Comparison of ENCODE assay signal across 8 mouse cellular contexts in genomic region chr1:136134547-136134946, GRCm38 (mm10). TPM values are rescaled to one million over a fixed set of nuclear protein-coding genes. Genes with fewer than 3 reads are reported as not detected.
A peak's percentile ranks its signal among the peaks of the same experiment; 100 is the strongest.
DNase-seq lines count a peak whose midpoint lies in the region; ATAC-seq and TF ChIP-seq lines count a peak whose summit lies in the region.

No protein-coding gene starts in this region.

- TF ChIP-seq EP300 in liver, postnatal 0 days (IDR thresholded peaks at IDR 0.05; ENCODE audit: low read depth): no peak

- no peak overlapping the region for H3K9ac ChIP-seq in lung, embryonic 16.5 days (ENCODE audit: low read length)
- H3K9ac ChIP-seq in forebrain, postnatal 0 days: peak overlapping the region; percentile 99; the same call in 1 of the 2 replicates
- peak overlapping the region; percentile 5; the same call in 1 of the 2 replicates for H3K9ac ChIP-seq in liver, postnatal 0 days (replicated peaks)

- H3K9me3 ChIP-seq in lung, embryonic 16.5 days (ENCODE audit: control insufficient read depth, low read length): no peaks in the 10 kb centered on the region
- H3K9me3 ChIP-seq in forebrain, postnatal 0 days (ENCODE audit: low read length): no peaks in the 10 kb centered on the region
- H3K9me3 ChIP-seq in liver, postnatal 0 days (ENCODE audit: low read length): no peaks in the 10 kb centered on the region

- no peak for ATAC-seq in lung, embryonic 16.5 days (ENCODE audit: low read depth)
- ATAC-seq in forebrain, postnatal 0 days: no peak
- no peak for ATAC-seq in liver, postnatal 0 days
- no peak for ATAC-seq in megakaryocyte-erythroid progenitor cell, adult 5-6 weeks (replicated peaks; ENCODE audit: low FRiP score, low TSS enrichment, poor library complexity, severe bottlenecking)

- H3K4me3 ChIP-seq in lung, embryonic 16.5 days (ENCODE audit: low read length): no peak overlapping the region
- 0 out of 2 replicates have a peak overlapping the region, but pooled peaks have one; percentile 91 for H3K4me3 ChIP-seq in forebrain, postnatal 0 days (ENCODE audit: low read depth, low read length)
- no peak overlapping the region for H3K4me3 ChIP-seq in liver, postnatal 0 days (ENCODE audit: low read depth, low read length)

- no peak for TF ChIP-seq CTCF in forebrain, postnatal 0 days (IDR thresholded peaks at IDR 0.05; ENCODE audit: low read depth)
- no peak for TF ChIP-seq CTCF in liver, postnatal 0 days (IDR thresholded peaks at IDR 0.05; ENCODE audit: low read depth)

- peak overlapping the region; percentile 41; the same call in 1 of the 2 replicates for H3K27ac ChIP-seq in lung, embryonic 16.5 days (ENCODE audit: low read length)
- no peak overlapping the region for H3K27ac ChIP-seq in forebrain, postnatal 0 days (ENCODE audit: low read depth, low read length)
- H3K27ac ChIP-seq in liver, postnatal 0 days (ENCODE audit: low read depth): peak overlapping the region; percentile 84

- 63% methylated on average over 2 of the region's 2 CpGs for WGBS in lung, embryonic 16.5 days
- WGBS in forebrain, postnatal 0 days: 69% methylated on average over 2 of the region's 2 CpGs
- 33% methylated on average over 2 of the region's 2 CpGs for WGBS in liver, postnatal 0 days (ENCODE audit: insufficient replicate concordance)

- no peaks in the 10 kb centered on the region for H3K36me3 ChIP-seq in lung, embryonic 16.5 days (ENCODE audit: control insufficient read depth, insufficient read depth, low read length)
- H3K36me3 ChIP-seq in forebrain, postnatal 0 days (ENCODE audit: insufficient read depth): no peaks in the 10 kb centered on the region
- H3K36me3 ChIP-seq in liver, postnatal 0 days (replicated peaks; ENCODE audit: insufficient read depth, low read length): no peaks in the 10 kb centered on the region

- no peak overlapping the region for H3K4me2 ChIP-seq in lung, embryonic 16.5 days (ENCODE audit: low read depth, low read length)
- H3K4me2 ChIP-seq in forebrain, postnatal 0 days (ENCODE audit: low read depth): peak overlapping the region; percentile 81
- H3K4me2 ChIP-seq in liver, postnatal 0 days (ENCODE audit: low read depth, low read length): peak overlapping the region; percentile 90

- no peak for DNase-seq in lung, postnatal 14 days
- no peak for DNase-seq in forebrain, postnatal 0 days
- no peak for DNase-seq in liver, postnatal 0 days
- peak; percentile 35 to 36 for DNase-seq in thymus, postnatal 10 days (ENCODE audit: low spot score in 2 of 2)
- no peak for DNase-seq in adrenal gland, adult 8-10 months
- no peak for DNase-seq in frontal cortex, postnatal 10 days (ENCODE audit: low spot score in 2 of 2)

- no peaks in the 10 kb centered on the region for H3K27me3 ChIP-seq in lung, embryonic 16.5 days (ENCODE audit: control insufficient read depth, insufficient read depth, low read depth, low read length)
- H3K27me3 ChIP-seq in forebrain, postnatal 0 days (ENCODE audit: insufficient read depth, low read length): no peaks in the 10 kb centered on the region
- H3K27me3 ChIP-seq in liver, postnatal 0 days (ENCODE audit: insufficient read depth, low read length): peaks cover 16% of the 10 kb centered on the region; the same call in 1 of the 2 replicates

- peaks cover 85% of the 10 kb centered on the region for H3K4me1 ChIP-seq in lung, embryonic 16.5 days (replicated peaks; ENCODE audit: control insufficient read depth, insufficient read depth, low read length)
- H3K4me1 ChIP-seq in forebrain, postnatal 0 days (ENCODE audit: insufficient read depth): peaks cover 57% of the 10 kb centered on the region
- H3K4me1 ChIP-seq in liver, postnatal 0 days (ENCODE audit: insufficient read depth): peaks cover 78% of the 10 kb centered on the region

RNA-seq across cellular contexts. Expression of gene Kif21b, which starts 3.4 kb away (rescaled TPM):
- polyA plus RNA-seq in lung, embryonic 16.5 days (2015; fragmentation: Nextera tagmentation; extraction: Ambion mirVana): 2.2 and 2.6 TPM in 2 replicates
- 120 and 135 TPM in 2 replicates for total RNA-seq in forebrain, postnatal 0 days (2014; rRNA removed)
- polyA plus RNA-seq in forebrain, postnatal 0 days (2015; fragmentation: Nextera tagmentation; extraction: Ambion mirVana): 24.8 and 29.2 TPM in 2 replicates
- polyA plus RNA-seq in liver, postnatal 0 days (2015; fragmentation: Nextera tagmentation; extraction: Ambion mirVana): 0.91 and 1.1 TPM in 2 replicates
- total RNA-seq in adrenal gland, adult 8-10 months (2022): 10 to 100 TPM in 2 of 4 experiments, 1 to 10 TPM in 2; 3.8 to 12.3 (median 7.6) TPM
- total RNA-seq in megakaryocyte-erythroid progenitor cell, adult 5-6 weeks (2014; fragmentation: Nextera tagmentation): 13.7 and 21.6 TPM in 2 replicates
- 4.0 and 5.7 TPM in 2 replicates for total RNA-seq in megakaryocyte-erythroid progenitor cell, adult 5-6 weeks (2017)

Comparison
In these comparisons a context has a peak if more than half of its experiments do, and no peak if none do; other contexts are left out.
1. DNase-seq: peak in thymus, postnatal 10 days (2 of 2); none in lung, postnatal 14 days (single experiment), forebrain, postnatal 0 days (single experiment), liver, postnatal 0 days (single experiment), adrenal gland, adult 8-10 months (single experiment) and frontal cortex, postnatal 10 days (0 of 2).